Mouse (Mus musculus): ENCODE measurements around the gene Iscu. TPM values are rescaled to one million over a fixed set of nuclear protein-coding genes. Genes with fewer than 3 reads are reported as not detected.

Gene Iscu
- polyA plus RNA-seq, 1 experiment: 58.2 TPM

DNA sequence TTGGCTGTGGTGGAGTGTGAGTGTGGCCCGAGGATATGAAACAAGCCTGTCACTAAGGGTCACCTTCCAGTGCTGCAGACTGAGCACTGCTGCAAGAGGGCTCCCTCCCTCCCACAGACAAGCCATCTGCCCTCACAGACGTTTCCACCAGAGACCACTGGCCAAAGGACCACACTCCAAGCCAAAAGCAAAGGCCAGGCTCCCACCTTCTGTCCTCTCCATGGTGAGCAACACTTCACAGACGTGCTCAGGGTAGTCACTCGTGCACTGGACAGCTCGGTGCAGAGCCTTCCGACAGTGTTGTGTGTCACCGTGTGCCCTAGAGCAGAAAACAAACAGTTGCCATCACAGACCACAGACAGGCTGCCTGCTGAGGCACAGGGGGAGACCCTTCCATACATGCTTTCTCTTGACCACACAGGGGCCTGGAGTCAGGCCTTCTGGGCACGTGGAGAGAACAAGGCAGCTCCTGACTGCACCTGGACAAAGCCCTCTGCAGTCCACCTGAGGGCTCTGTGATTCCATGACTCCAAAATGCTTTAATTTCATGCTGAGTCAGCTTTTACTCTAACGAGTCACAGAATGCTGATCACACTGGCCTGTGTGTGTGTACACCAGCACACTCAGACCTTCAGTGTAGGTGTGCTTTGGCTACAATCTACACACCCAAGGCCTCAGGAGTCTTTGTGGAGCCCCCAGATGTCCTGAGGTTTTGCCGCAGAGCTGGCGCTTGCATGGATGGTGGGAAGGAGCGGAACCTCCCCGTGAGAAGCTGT lies 23.8 kb upstream of the Iscu start:
- peaks cover 73% of the 10 kb centered on the region for H3K36me3 ChIP-seq (ENCODE audit: control insufficient read depth, insufficient read depth, low read length, poor library complexity, severe bottlenecking)
- H3K27me3 ChIP-seq (ENCODE audit: control insufficient read depth, insufficient read depth, low read length, poor library complexity, severe bottlenecking): no peaks in the 10 kb centered on the region
- H3K4me3 ChIP-seq (ENCODE audit: low read depth, low read length): no peak overlapping the region
- TF ChIP-seq POLR2A (IDR thresholded peaks at IDR 0.05; ENCODE audit: insufficient read depth, low read length) (no peak), CTCF (IDR thresholded peaks at IDR 0.05; ENCODE audit: low read depth, low read length) (no peak), EP300 (IDR thresholded peaks at IDR 0.05; ENCODE audit: insufficient read depth, low read depth, low read length) (no peak)
- H3K9ac ChIP-seq (ENCODE audit: low read depth, poor library complexity, severe bottlenecking): no peak overlapping the region
- no peaks in the 10 kb centered on the region for H3K4me1 ChIP-seq (ENCODE audit: control insufficient read depth, insufficient read depth, low read length)
- no peak overlapping the region for H3K27ac ChIP-seq (ENCODE audit: insufficient read depth, low read length)
- no peaks in the 10 kb centered on the region for H3K9me3 ChIP-seq (replicated peaks; ENCODE audit: control insufficient read depth, insufficient read depth, low read length, poor library complexity, severe bottlenecking)

DNA sequence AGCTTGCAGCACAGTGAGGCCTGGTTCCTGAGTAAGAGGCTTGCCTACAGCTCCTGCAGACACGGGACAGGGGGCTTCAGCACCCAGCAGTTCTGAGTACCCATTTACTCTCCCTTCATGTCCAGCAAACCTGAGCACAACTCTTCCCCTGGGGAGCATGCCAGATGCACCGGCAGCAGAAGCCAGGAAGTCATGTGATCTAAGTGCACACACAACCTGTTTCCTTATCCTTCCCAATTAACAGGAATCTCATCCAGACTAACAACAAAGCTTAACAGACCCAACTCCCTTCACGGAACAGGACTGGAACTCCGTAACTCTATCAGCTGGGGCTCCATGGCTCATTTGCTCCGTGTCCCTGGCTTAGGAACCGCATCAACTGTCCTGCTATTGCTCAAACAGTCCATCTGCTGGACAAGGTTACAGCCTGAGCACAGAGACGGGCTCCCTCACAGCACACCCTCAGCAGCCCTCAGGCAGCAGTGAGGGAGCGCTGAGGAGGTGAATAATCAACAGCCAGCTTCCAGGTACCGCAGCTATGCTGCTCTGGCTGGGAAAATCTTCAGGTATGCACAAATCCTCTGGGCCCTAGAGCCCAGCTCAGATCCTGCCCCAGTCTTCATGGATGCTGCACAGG lies 20.9 kb upstream of the Iscu start:
- Histone ChIP-seq H3K9ac (ENCODE audit: low read depth, poor library complexity, severe bottlenecking) (no peak overlapping the region), H3K4me3 (ENCODE audit: low read depth, low read length) (no peak overlapping the region), H3K9me3 (replicated peaks; ENCODE audit: control insufficient read depth, insufficient read depth, low read length, poor library complexity, severe bottlenecking) (no peaks in the 10 kb centered on the region), H3K36me3 (ENCODE audit: control insufficient read depth, insufficient read depth, low read length, poor library complexity, severe bottlenecking) (peaks cover 63% of the 10 kb centered on the region), H3K4me1 (ENCODE audit: control insufficient read depth, insufficient read depth, low read length) (no peaks in the 10 kb centered on the region), H3K27ac (ENCODE audit: insufficient read depth, low read length) (no peak overlapping the region), H3K27me3 (ENCODE audit: control insufficient read depth, insufficient read depth, low read length, poor library complexity, severe bottlenecking) (no peaks in the 10 kb centered on the region)
- TF ChIP-seq CTCF (IDR thresholded peaks at IDR 0.05; ENCODE audit: low read depth, low read length): no peak
- TF ChIP-seq EP300 (IDR thresholded peaks at IDR 0.05; ENCODE audit: insufficient read depth, low read depth, low read length): no peak
- no peak for TF ChIP-seq POLR2A (IDR thresholded peaks at IDR 0.05; ENCODE audit: insufficient read depth, low read length)

DNA sequence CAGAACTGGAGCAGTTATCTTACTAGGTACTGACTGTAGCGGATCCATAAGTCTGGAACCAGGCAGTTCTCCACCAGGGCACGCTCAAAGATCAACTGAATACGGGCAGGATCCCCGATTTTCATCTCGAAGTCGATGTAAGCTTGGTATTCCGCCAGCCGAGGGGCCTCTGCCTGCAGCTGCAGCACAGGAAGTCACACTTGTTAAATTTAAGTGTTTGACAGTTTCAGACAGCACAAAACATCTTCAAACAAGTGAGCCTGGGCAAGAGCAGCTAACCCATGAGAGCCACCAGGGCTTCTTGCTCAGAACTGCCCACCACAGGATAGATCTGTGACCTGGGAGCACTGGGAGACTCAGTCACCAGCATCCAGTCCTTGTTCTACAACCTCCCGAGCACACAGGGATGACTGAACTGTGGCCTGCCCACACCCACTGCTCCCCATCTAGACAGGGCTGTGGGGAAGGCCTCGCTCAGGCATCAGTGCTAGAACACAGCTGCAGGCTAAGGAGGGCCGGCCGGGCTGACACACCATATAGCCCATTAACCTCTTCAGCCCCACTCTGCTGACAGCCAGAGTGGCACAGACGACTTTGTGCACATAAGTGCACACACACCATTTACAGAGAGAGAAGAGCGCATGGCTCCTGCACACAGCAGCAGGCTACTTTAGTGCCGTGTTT lies 17.1 kb upstream of the Iscu start:
- Histone ChIP-seq H3K9ac (ENCODE audit: low read depth, poor library complexity, severe bottlenecking) (no peak overlapping the region), H3K9me3 (replicated peaks; ENCODE audit: control insufficient read depth, insufficient read depth, low read length, poor library complexity, severe bottlenecking) (no peaks in the 10 kb centered on the region), H3K27me3 (ENCODE audit: control insufficient read depth, insufficient read depth, low read length, poor library complexity, severe bottlenecking) (no peaks in the 10 kb centered on the region), H3K36me3 (ENCODE audit: control insufficient read depth, insufficient read depth, low read length, poor library complexity, severe bottlenecking) (peaks cover 68% of the 10 kb centered on the region), H3K4me1 (ENCODE audit: control insufficient read depth, insufficient read depth, low read length) (no peaks in the 10 kb centered on the region), H3K4me3 (ENCODE audit: low read depth, low read length) (no peak overlapping the region), H3K27ac (ENCODE audit: insufficient read depth, low read length) (no peak overlapping the region)
- TF ChIP-seq EP300 (IDR thresholded peaks at IDR 0.05; ENCODE audit: insufficient read depth, low read depth, low read length) (no peak), POLR2A (IDR thresholded peaks at IDR 0.05; ENCODE audit: insufficient read depth, low read length) (no peak), CTCF (IDR thresholded peaks at IDR 0.05; ENCODE audit: low read depth, low read length) (no peak)

DNA sequence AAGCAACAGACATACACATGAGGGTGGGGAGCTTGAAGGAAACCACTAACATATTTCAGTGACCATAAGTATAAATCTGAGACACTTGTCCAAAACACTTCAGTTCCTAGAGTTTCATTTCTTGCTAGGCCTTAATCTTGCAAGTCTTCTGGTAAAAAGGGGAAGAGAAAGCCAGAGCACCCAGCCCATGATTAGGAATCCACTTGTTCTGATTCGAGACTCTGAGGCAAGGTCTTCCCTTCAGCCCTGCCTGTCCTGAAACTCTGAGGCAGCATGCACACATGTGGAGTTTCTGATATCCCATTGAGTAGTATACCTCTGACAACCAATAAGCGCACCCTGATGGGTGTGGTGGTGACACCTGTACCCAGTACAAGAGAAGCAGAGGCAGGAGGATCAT lies 11.0 kb upstream of the Iscu start:
- Histone ChIP-seq H3K4me1 (ENCODE audit: control insufficient read depth, insufficient read depth, low read length) (no peaks in the 10 kb centered on the region), H3K9ac (ENCODE audit: low read depth, poor library complexity, severe bottlenecking) (no peak overlapping the region), H3K4me3 (ENCODE audit: low read depth, low read length) (no peak overlapping the region), H3K27ac (ENCODE audit: insufficient read depth, low read length) (no peak overlapping the region), H3K36me3 (ENCODE audit: control insufficient read depth, insufficient read depth, low read length, poor library complexity, severe bottlenecking) (peaks cover 47% of the 10 kb centered on the region), H3K27me3 (ENCODE audit: control insufficient read depth, insufficient read depth, low read length, poor library complexity, severe bottlenecking) (no peaks in the 10 kb centered on the region), H3K9me3 (replicated peaks; ENCODE audit: control insufficient read depth, insufficient read depth, low read length, poor library complexity, severe bottlenecking) (no peaks in the 10 kb centered on the region)
- TF ChIP-seq POLR2A (IDR thresholded peaks at IDR 0.05; ENCODE audit: insufficient read depth, low read length) (no peak), CTCF (IDR thresholded peaks at IDR 0.05; ENCODE audit: low read depth, low read length) (no peak), EP300 (IDR thresholded peaks at IDR 0.05; ENCODE audit: insufficient read depth, low read depth, low read length) (no peak)

DNA sequence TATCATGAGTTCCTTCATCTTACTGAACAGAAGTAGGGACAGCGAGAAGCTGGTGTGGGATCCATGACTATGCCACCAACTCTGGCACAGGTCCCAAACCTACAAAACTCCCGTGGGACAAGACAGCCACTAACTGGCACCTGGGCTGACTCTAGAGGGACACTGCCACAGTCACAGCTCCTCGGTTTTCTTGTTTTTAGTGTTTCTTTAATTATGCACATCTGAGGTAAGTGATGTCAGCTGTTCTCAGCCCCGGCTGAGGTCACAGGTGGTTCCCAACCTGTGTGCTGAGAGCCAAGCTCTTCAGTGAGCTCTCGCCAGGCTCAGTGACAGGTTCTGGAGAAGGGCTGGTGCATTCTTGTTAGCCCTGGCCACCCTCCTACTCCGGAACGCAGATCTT lies 8.1 kb upstream of the Iscu start:
- TF ChIP-seq EP300 (IDR thresholded peaks at IDR 0.05; ENCODE audit: insufficient read depth, low read depth, low read length): no peak
- no peak for TF ChIP-seq CTCF (IDR thresholded peaks at IDR 0.05; ENCODE audit: low read depth, low read length)
- no peak for TF ChIP-seq POLR2A (IDR thresholded peaks at IDR 0.05; ENCODE audit: insufficient read depth, low read length)
- Histone ChIP-seq H3K9ac (ENCODE audit: low read depth, poor library complexity, severe bottlenecking) (no peak overlapping the region), H3K27ac (ENCODE audit: insufficient read depth, low read length) (no peak overlapping the region), H3K9me3 (replicated peaks; ENCODE audit: control insufficient read depth, insufficient read depth, low read length, poor library complexity, severe bottlenecking) (no peaks in the 10 kb centered on the region), H3K4me1 (ENCODE audit: control insufficient read depth, insufficient read depth, low read length) (no peaks in the 10 kb centered on the region), H3K4me3 (ENCODE audit: low read depth, low read length) (no peak overlapping the region), H3K27me3 (ENCODE audit: control insufficient read depth, insufficient read depth, low read length, poor library complexity, severe bottlenecking) (no peaks in the 10 kb centered on the region), H3K36me3 (ENCODE audit: control insufficient read depth, insufficient read depth, low read length, poor library complexity, severe bottlenecking) (peaks cover 31% of the 10 kb centered on the region)
